Mouse (Mus musculus) neural tube, embryonic 11.5 days (tissue): ENCODE measurements around the gene Spats1. TPM values are rescaled to one million over a fixed set of nuclear protein-coding genes. Genes with fewer than 3 reads are reported as not detected.

Experiments
- polyA plus RNA-seq: library from polyadenylated mRNA; unstranded; fragments of >200 nt; fragmentation: Nextera tagmentation; extraction: Ambion mirVana; gene quantifications from 2 replicates; pipeline ENCODE4 v1.2.1, GENCODE M21; 2014

Spats1 gene
- polyA plus RNA-seq, 1 experiment from 2014 or later = 0.48 TPM

Other genes starting within 250 kb of the Spats1 start
- gene Cdc5l, start 41.7 kb downstream of the Spats1 start, polyA plus RNA-seq = 84.0 and 84.4 TPM in 2 replicates
- 18.6 and 19.0 TPM in 2 replicates for gene Aars2, start 31.4 kb upstream of the Spats1 start, polyA plus RNA-seq
- 1.4 and 1.8 TPM in 2 replicates for gene Tcte1, start 48.0 kb upstream of the Spats1 start, polyA plus RNA-seq
- 6.2 and 6.8 TPM in 2 replicates for gene Tmem151b, start 74.3 kb upstream of the Spats1 start, polyA plus RNA-seq
- gene Nfkbie, start 80.3 kb upstream of the Spats1 start, polyA plus RNA-seq = 6.9 and 7.0 TPM in 2 replicates
- 101 and 106 TPM in 2 replicates for gene Slc35b2, start 88.5 kb upstream of the Spats1 start, polyA plus RNA-seq
- gene Hsp90ab1, start 97.9 kb upstream of the Spats1 start, polyA plus RNA-seq = 1,725 and 1,823 TPM in 2 replicates
- gene Slc29a1, start 124.2 kb upstream of the Spats1 start, polyA plus RNA-seq = 44.1 and 48.7 TPM in 2 replicates
- gene Mymx, start 126.7 kb upstream of the Spats1 start, polyA plus RNA-seq = 4.8 and 5.3 TPM in 2 replicates
- gene Capn11, start 183.9 kb upstream of the Spats1 start, polyA plus RNA-seq = 0.15 and 0.57 TPM in 2 replicates
- 102 and 108 TPM in 2 replicates for gene Mrpl14, start 210.9 kb upstream of the Spats1 start, polyA plus RNA-seq
- 48.7 and 55.2 TPM in 2 replicates for gene Tmem63b, start 211.5 kb upstream of the Spats1 start, polyA plus RNA-seq